Mouse (Mus musculus) testis, adult 2 months (tissue): ENCODE measurements around the gene Fgd2.

Experiments used
- CTCF ChIP-seq: fragments of 200-500 bp; IDR thresholded peaks from 2 replicates; pipeline ENCODE4 v1.5.1; 2012; ENCODE audit warnings: low read depth, mild to moderate bottlenecking, inconsistent platforms, low read length, moderate library complexity; ENCODE audit not compliant: control insufficient read depth, insufficient read depth, insufficient replicate concordance
- POLR2A ChIP-seq: fragments of 200-500 bp; IDR thresholded peaks from 2 replicates; pipeline ENCODE4 v1.6.1; 2012; ENCODE audit warnings: low read depth, mild to moderate bottlenecking, inconsistent platforms, low read length, moderate library complexity; ENCODE audit not compliant: control insufficient read depth

GRCm38 (mm10) chr17:29411821-29412425 lies 51.2 kb downstream of the Fgd2 start:
- TF ChIP-seq CTCF = no peak
- no peak for TF ChIP-seq POLR2A
